Mouse (Mus musculus): ENCODE data around the gene Olfr1130. TPM values are rescaled to one million over a fixed set of nuclear protein-coding genes. Genes with fewer than 3 reads are reported as not detected.
"Not testable (repeated sequence)": the region's sequence is repeated elsewhere in the genome, so short reads cannot be mapped to it uniquely, and the experiment has no call there.

Gene Olfr1130
- polyA plus RNA-seq (2015; fragmentation: Nextera tagmentation; extraction: Ambion mirVana), result not detected in 2 replicates

DNA sequence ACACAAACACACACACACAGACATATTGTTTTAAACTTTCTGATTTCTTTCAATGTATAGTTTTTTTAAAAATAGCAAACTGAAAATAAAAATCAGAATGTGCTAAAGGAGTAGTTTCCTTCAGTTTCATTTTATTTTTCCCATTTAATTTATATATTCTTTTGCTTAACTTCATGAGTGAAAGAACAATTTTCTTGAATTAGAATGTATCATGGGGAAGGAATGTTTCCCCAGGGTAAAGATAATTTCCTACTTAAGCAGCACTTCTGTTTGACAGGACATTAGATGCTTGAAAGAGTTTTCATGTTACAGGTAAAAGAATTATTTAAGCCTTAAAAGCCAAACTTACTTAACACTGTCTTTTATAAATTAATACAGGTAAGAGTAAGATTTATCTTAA, at the start of gene Olfr1130:
Olfr1130 (plus strand) TSS at position 301 of the 400 bp plus-strand sequence.
- H3K27ac ChIP-seq; H3K4me2 ChIP-seq (ENCODE audit: low read length); H3K4me1 ChIP-seq (replicated peaks; ENCODE audit: insufficient read depth, low read length); H3K9ac ChIP-seq (ENCODE audit: low read depth, low read length); H3K27me3 ChIP-seq (ENCODE audit: insufficient read depth, low read length); H3K36me3 ChIP-seq (ENCODE audit: insufficient read depth, low read length); ATAC-seq (replicated peaks; ENCODE audit: low FRiP score, low read depth); H3K4me3 ChIP-seq (replicated peaks; ENCODE audit: low read depth, low read length); H3K9me3 ChIP-seq (replicated peaks; ENCODE audit: low read length); DNase-seq (ENCODE audit: low spot score): not testable (repeated sequence)

DNA sequence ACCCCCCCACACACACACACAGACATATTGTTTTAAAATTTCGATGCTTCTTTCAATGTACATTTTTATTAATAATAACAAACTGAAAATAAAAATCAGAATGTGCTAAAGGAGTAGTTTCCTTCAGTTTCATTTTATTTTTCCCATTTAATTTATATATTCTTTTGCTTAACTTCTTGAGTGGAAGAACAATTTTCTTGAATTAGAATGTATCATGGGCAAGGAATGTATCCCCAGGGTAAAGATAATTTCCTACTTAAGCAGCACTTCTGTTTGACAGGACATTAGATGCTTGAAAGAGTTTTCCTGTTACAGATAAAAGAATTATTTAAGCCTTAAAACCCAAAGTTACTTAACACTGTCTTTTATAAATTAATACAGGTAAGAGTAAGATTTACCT, 32.4 kb upstream of the Olfr1130 start, which contains the start of gene Olfr1129:
Olfr1129 (plus strand) TSS at position 301 of the 400 bp plus-strand sequence.
- not testable (repeated sequence) for ATAC-seq (replicated peaks; ENCODE audit: low FRiP score, low read depth); H3K9me3 ChIP-seq (replicated peaks; ENCODE audit: low read length); H3K4me1 ChIP-seq (replicated peaks; ENCODE audit: insufficient read depth, low read length); H3K4me2 ChIP-seq (ENCODE audit: low read length); H3K27me3 ChIP-seq (ENCODE audit: insufficient read depth, low read length); H3K27ac ChIP-seq; H3K36me3 ChIP-seq (ENCODE audit: insufficient read depth, low read length); H3K4me3 ChIP-seq (replicated peaks; ENCODE audit: low read depth, low read length); H3K9ac ChIP-seq (ENCODE audit: low read depth, low read length); DNase-seq (ENCODE audit: low spot score)
- WGBS, result 70% methylated on average over 1 of the region's 1 CpGs

DNA sequence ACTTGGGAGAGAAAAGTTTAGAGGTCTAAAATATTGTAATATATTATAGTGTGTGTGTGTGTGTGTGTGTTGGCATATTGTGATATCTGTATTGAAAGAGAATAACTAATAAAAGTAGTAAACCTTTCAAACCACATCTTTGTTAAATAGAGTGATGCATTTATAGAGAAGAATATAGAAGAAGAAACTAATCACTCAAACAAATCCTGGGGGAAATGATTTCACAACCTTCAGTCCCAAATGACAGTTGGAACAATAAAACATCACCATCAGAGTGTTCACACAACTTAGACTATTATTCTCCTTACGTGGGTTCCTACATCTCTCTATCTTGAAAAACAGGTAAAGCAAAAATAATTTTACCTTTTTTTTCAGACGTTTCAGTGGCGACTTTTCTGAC, 20.8 kb downstream of the Olfr1130 start, which contains the start of gene Olfr1131:
Olfr1131 (plus strand) TSS at position 301 of the 400 bp plus-strand sequence.
- ATAC-seq (replicated peaks; ENCODE audit: low FRiP score, low read depth) (no peak), DNase-seq (ENCODE audit: low spot score) (no peak)
- 67% methylated on average over 3 of the region's 3 CpGs for WGBS
- no peaks in the 10 kb centered on the region for H3K4me1 ChIP-seq (replicated peaks; ENCODE audit: insufficient read depth, low read length)
- no peaks in the 10 kb centered on the region for H3K36me3 ChIP-seq (ENCODE audit: insufficient read depth, low read length)
- H3K4me3 ChIP-seq (replicated peaks; ENCODE audit: low read depth, low read length), result no peak within 1 kb of the TSS
- no peaks in the 10 kb centered on the region for H3K9me3 ChIP-seq (replicated peaks; ENCODE audit: low read length)
- TF ChIP-seq CTCF (IDR thresholded peaks at IDR 0.05; ENCODE audit: low read depth), result no peak
- H3K4me2 ChIP-seq (ENCODE audit: low read length), result no peak within 1 kb of the TSS
- no peaks in the 10 kb centered on the region for H3K27me3 ChIP-seq (ENCODE audit: insufficient read depth, low read length)
- H3K9ac ChIP-seq (ENCODE audit: low read depth, low read length), result no peak within 1 kb of the TSS
- H3K27ac ChIP-seq, result no peak within 1 kb of the TSS

DNA sequence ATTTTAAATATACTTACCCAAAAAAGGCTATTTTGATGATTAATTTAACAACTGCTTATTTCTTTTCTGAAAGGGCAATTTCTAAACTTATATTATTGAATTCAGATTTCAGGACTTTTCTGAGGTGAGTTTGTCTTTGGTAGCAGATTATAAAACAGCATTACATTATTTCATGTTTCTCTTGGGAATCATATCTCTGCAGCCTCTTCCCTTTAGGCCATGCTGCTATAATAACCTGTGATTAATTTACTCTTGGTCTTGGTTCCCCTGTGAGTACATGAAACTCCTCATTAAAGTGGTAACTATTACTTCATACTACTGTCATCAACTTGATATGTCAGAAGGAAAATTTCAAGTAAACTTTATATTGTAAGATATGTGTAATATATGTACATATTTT, 31.4 kb downstream of the Olfr1130 start, which contains the start of gene Olfr1132:
Olfr1132 (minus strand) TSS at position 101 of the 400 bp plus-strand sequence.
- no peak within 1 kb of the TSS for H3K4me3 ChIP-seq (replicated peaks; ENCODE audit: low read depth, low read length)
- DNase-seq (ENCODE audit: low spot score), result no peak
- H3K27ac ChIP-seq, result no peak within 1 kb of the TSS
- H3K9ac ChIP-seq (ENCODE audit: low read depth, low read length), result no peak within 1 kb of the TSS
- H3K4me1 ChIP-seq (replicated peaks; ENCODE audit: insufficient read depth, low read length), result no peaks in the 10 kb centered on the region
- no peak for TF ChIP-seq CTCF (IDR thresholded peaks at IDR 0.05; ENCODE audit: low read depth)
- no peaks in the 10 kb centered on the region for H3K36me3 ChIP-seq (ENCODE audit: insufficient read depth, low read length)
- no peak within 1 kb of the TSS for H3K4me2 ChIP-seq (ENCODE audit: low read length)
- H3K9me3 ChIP-seq (replicated peaks; ENCODE audit: low read length), result no peaks in the 10 kb centered on the region
- ATAC-seq (replicated peaks; ENCODE audit: low FRiP score, low read depth), result no peak
- H3K27me3 ChIP-seq (ENCODE audit: insufficient read depth, low read length), result no peaks in the 10 kb centered on the region

DNA sequence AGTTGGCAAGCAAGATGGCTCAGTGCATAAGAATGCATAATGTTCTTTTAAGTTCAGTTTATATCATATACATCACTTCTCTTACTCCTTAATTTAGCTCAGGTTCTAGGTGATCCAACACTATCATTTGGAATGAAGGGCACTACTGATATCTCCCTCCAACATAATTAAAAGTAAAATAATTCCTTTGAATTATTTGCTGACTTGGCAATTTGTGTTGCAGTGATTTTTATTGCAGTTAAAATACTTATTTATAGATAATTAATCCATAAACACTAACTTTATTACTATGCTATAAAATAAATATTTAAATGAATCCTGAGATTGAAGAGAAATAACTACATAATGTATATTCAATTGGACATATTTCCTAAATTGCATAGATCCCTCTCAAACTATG, 36.4 kb downstream of the Olfr1130 start:
- H3K27ac ChIP-seq, result no peak overlapping the region
- H3K36me3 ChIP-seq (ENCODE audit: insufficient read depth, low read length), result no peaks in the 10 kb centered on the region
- ATAC-seq (replicated peaks; ENCODE audit: low FRiP score, low read depth) (no peak), DNase-seq (ENCODE audit: low spot score) (no peak)
- H3K4me1 ChIP-seq (replicated peaks; ENCODE audit: insufficient read depth, low read length), result no peaks in the 10 kb centered on the region
- H3K4me3 ChIP-seq (replicated peaks; ENCODE audit: low read depth, low read length), result no peak overlapping the region
- H3K9ac ChIP-seq (ENCODE audit: low read depth, low read length), result no peak overlapping the region
- no peaks in the 10 kb centered on the region for H3K27me3 ChIP-seq (ENCODE audit: insufficient read depth, low read length)
- H3K4me2 ChIP-seq (ENCODE audit: low read length), result no peak overlapping the region
- TF ChIP-seq CTCF (IDR thresholded peaks at IDR 0.05; ENCODE audit: low read depth), result no peak
- H3K9me3 ChIP-seq (replicated peaks; ENCODE audit: low read length), result no peaks in the 10 kb centered on the region

DNA sequence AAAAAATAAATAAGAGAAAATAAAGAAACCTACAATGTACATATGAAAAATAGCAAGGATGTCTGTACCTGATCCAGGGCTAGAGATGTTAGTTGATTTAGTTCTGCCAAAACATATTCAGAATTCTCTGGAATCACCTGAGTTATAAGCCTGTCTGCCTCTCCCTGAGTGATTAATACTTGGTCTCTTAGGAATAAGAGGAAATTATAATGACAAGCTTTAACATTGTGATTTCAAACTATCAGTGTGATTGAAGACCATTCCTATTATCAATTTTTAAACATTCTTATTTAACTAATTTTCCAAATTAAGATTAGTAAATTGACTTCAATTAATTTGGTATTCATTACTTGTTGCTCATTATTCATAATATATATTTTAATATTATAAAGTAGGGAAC, 41.3 kb downstream of the Olfr1130 start, which contains the start of gene Olfr1133:
Olfr1133 (minus strand) TSS at position 101 of the 400 bp plus-strand sequence.
- H3K4me2 ChIP-seq (ENCODE audit: low read length), result no peak within 1 kb of the TSS
- DNase-seq (ENCODE audit: low spot score) (no peak), ATAC-seq (replicated peaks; ENCODE audit: low FRiP score, low read depth) (no peak)
- H3K27me3 ChIP-seq (ENCODE audit: insufficient read depth, low read length), result no peaks in the 10 kb centered on the region
- H3K4me3 ChIP-seq (replicated peaks; ENCODE audit: low read depth, low read length), result no peak within 1 kb of the TSS
- H3K9ac ChIP-seq (ENCODE audit: low read depth, low read length), result no peak within 1 kb of the TSS
- no peak for TF ChIP-seq CTCF (IDR thresholded peaks at IDR 0.05; ENCODE audit: low read depth)
- H3K4me1 ChIP-seq (replicated peaks; ENCODE audit: insufficient read depth, low read length), result no peaks in the 10 kb centered on the region
- no peaks in the 10 kb centered on the region for H3K36me3 ChIP-seq (ENCODE audit: insufficient read depth, low read length)
- H3K27ac ChIP-seq, result no peak within 1 kb of the TSS
- no peaks in the 10 kb centered on the region for H3K9me3 ChIP-seq (replicated peaks; ENCODE audit: low read length)

DNA sequence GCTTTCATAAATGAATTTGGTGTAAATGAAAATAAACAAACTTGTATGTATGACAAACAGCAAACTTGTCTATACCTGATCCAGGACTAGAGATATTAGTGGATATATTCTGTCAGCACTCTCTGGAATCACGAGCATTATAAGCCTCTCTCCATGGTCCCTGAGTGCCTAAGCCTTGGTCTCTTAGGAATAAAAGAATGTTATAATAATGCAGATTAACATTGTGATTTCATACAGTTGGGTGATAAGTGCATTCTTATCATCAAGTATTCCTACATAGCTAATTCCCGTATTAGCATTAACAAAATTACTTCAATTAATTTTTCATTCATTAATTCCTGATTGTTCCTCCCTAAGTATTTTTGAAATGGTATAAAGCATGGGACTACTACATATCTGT, 52.3 kb downstream of the Olfr1130 start, which contains the start of gene Olfr1134:
Olfr1134 (minus strand) TSS at position 101 of the 400 bp plus-strand sequence.
- Histone ChIP-seq H3K4me3 (replicated peaks; ENCODE audit: low read depth, low read length) (no peak within 1 kb of the TSS), H3K9me3 (replicated peaks; ENCODE audit: low read length) (no peaks in the 10 kb centered on the region), H3K9ac (ENCODE audit: low read depth, low read length) (no peak within 1 kb of the TSS), H3K27me3 (ENCODE audit: insufficient read depth, low read length) (no peaks in the 10 kb centered on the region), H3K36me3 (ENCODE audit: insufficient read depth, low read length) (no peaks in the 10 kb centered on the region), H3K4me2 (ENCODE audit: low read length) (no peak within 1 kb of the TSS), H3K4me1 (replicated peaks; ENCODE audit: insufficient read depth, low read length) (no peaks in the 10 kb centered on the region), H3K27ac (no peak within 1 kb of the TSS)
- 84% methylated on average over 2 of the region's 2 CpGs for WGBS
- TF ChIP-seq CTCF (IDR thresholded peaks at IDR 0.05; ENCODE audit: low read depth), result no peak
- DNase-seq (ENCODE audit: low spot score), result no peak
- ATAC-seq (replicated peaks; ENCODE audit: low FRiP score, low read depth), result no peak

Other genes with a start within 250 kb of the Olfr1130 start
- gene Olfr1121, start 236.3 kb upstream of the Olfr1130 start, polyA plus RNA-seq (2015; fragmentation: Nextera tagmentation; extraction: Ambion mirVana), result not detected in 2 replicates
- gene Olfr1122, start 220.4 kb upstream of the Olfr1130 start, polyA plus RNA-seq (2015; fragmentation: Nextera tagmentation; extraction: Ambion mirVana), result not detected in 2 replicates
- not detected in 2 replicates for gene Olfr1123, start 189.6 kb upstream of the Olfr1130 start, polyA plus RNA-seq (2015; fragmentation: Nextera tagmentation; extraction: Ambion mirVana)
- gene Olfr1124, start 175.9 kb upstream of the Olfr1130 start, polyA plus RNA-seq (2015; fragmentation: Nextera tagmentation; extraction: Ambion mirVana), result 0.05 TPM in 1 of 2 replicates, not detected in the other
- not detected in 2 replicates for gene Olfr1126, start 152.2 kb upstream of the Olfr1130 start, polyA plus RNA-seq (2015; fragmentation: Nextera tagmentation; extraction: Ambion mirVana)
- gene Pramel7, start 109.1 kb upstream of the Olfr1130 start, polyA plus RNA-seq (2015; fragmentation: Nextera tagmentation; extraction: Ambion mirVana), result not detected in 2 replicates
- gene Pramel6, start 99.6 kb upstream of the Olfr1130 start, polyA plus RNA-seq (2015; fragmentation: Nextera tagmentation; extraction: Ambion mirVana), result not detected in 2 replicates
- gene Olfr153, start 74.4 kb upstream of the Olfr1130 start, polyA plus RNA-seq (2015; fragmentation: Nextera tagmentation; extraction: Ambion mirVana), result not detected in 2 replicates
- gene Olfr1128, start 60.7 kb upstream of the Olfr1130 start, polyA plus RNA-seq (2015; fragmentation: Nextera tagmentation; extraction: Ambion mirVana), result not detected in 2 replicates
- gene Olfr1129, start 32.3 kb upstream of the Olfr1130 start, polyA plus RNA-seq (2015; fragmentation: Nextera tagmentation; extraction: Ambion mirVana), result not detected in 2 replicates
- not detected in 2 replicates for gene Olfr1131, start 20.9 kb downstream of the Olfr1130 start, polyA plus RNA-seq (2015; fragmentation: Nextera tagmentation; extraction: Ambion mirVana)
- gene Olfr1132, start 31.3 kb downstream of the Olfr1130 start, polyA plus RNA-seq (2015; fragmentation: Nextera tagmentation; extraction: Ambion mirVana), result not detected in 2 replicates
- not detected in 2 replicates for gene Olfr1133, start 41.2 kb downstream of the Olfr1130 start, polyA plus RNA-seq (2015; fragmentation: Nextera tagmentation; extraction: Ambion mirVana)
- not detected in 2 replicates for gene Olfr1134, start 52.2 kb downstream of the Olfr1130 start, polyA plus RNA-seq (2015; fragmentation: Nextera tagmentation; extraction: Ambion mirVana)
- gene Olfr1135, start 67.5 kb downstream of the Olfr1130 start, polyA plus RNA-seq (2015; fragmentation: Nextera tagmentation; extraction: Ambion mirVana), result not detected in 2 replicates
- gene Olfr1136, start 87.7 kb downstream of the Olfr1130 start, polyA plus RNA-seq (2015; fragmentation: Nextera tagmentation; extraction: Ambion mirVana), result not detected in 2 replicates
- gene Olfr1137, start 107.0 kb downstream of the Olfr1130 start, polyA plus RNA-seq (2015; fragmentation: Nextera tagmentation; extraction: Ambion mirVana), result not detected in 2 replicates
- not detected in 2 replicates for gene Olfr1138, start 133.8 kb downstream of the Olfr1130 start, polyA plus RNA-seq (2015; fragmentation: Nextera tagmentation; extraction: Ambion mirVana)
- not detected in 2 replicates for gene Olfr1140, start 137.5 kb downstream of the Olfr1130 start, polyA plus RNA-seq (2015; fragmentation: Nextera tagmentation; extraction: Ambion mirVana)
- gene Olfr1141, start 147.8 kb downstream of the Olfr1130 start, polyA plus RNA-seq (2015; fragmentation: Nextera tagmentation; extraction: Ambion mirVana), result not detected in 2 replicates
- gene Olfr152, start 173.3 kb downstream of the Olfr1130 start, polyA plus RNA-seq (2015; fragmentation: Nextera tagmentation; extraction: Ambion mirVana), result not detected in 2 replicates
- not detected in 2 replicates for gene Olfr1143, start 194.4 kb downstream of the Olfr1130 start, polyA plus RNA-seq (2015; fragmentation: Nextera tagmentation; extraction: Ambion mirVana)
- not detected in 2 replicates for gene Olfr1145, start 203.6 kb downstream of the Olfr1130 start, polyA plus RNA-seq (2015; fragmentation: Nextera tagmentation; extraction: Ambion mirVana)
- gene Olfr1148, start 224.3 kb downstream of the Olfr1130 start, polyA plus RNA-seq (2015; fragmentation: Nextera tagmentation; extraction: Ambion mirVana), result not detected in 2 replicates
- gene Olfr1150-ps1, start 237.8 kb downstream of the Olfr1130 start, polyA plus RNA-seq (2015; fragmentation: Nextera tagmentation; extraction: Ambion mirVana), result not detected in 2 replicates
- not detected in 2 replicates for gene Olfr1151, start 249.7 kb downstream of the Olfr1130 start, polyA plus RNA-seq (2015; fragmentation: Nextera tagmentation; extraction: Ambion mirVana)

All from kidney, postnatal 0 days (tissue).